Mouse (Mus musculus) CH12.LX (cell line): ENCODE results near the gene Dnajc1. TPM values are rescaled to one million over a fixed set of nuclear protein-coding genes. Genes with fewer than 3 reads are reported as not detected.

ENCODE experiments used
- DNase-seq: peaks from one replicate; pipeline ENCODE4 v3.0.0-alpha.2; 2013; ENCODE audit errors: extremely low read depth
- H3K27ac ChIP-seq: 2 replicates; pipeline ENCODE4 v1.5.1; 2012; ENCODE audit warnings: low read depth, mild to moderate bottlenecking, control low read depth, moderate library complexity; ENCODE audit not compliant: insufficient read depth
- H3K27me3 ChIP-seq: replicated peaks from 2 replicates; pipeline ENCODE3; 2012; ENCODE audit warnings: inconsistent platforms
- H3K36me3 ChIP-seq, 2 experiments: replicated peaks in 1 of 2; 2 replicates each; pipeline versions ENCODE3 to v1.6.1; 2012; ENCODE audit warnings: inconsistent platforms in 1 of 2, low read length in 1 of 2, mild to moderate bottlenecking in 1 of 2, mixed read lengths in 1 of 2, moderate library complexity in 1 of 2; ENCODE audit not compliant: control insufficient read depth in 1 of 2, insufficient read depth in 1 of 2
- H3K4me1 ChIP-seq, 2 experiments: 2 replicates each; pipeline ENCODE4 v1.6.1; 2012; ENCODE audit warnings: inconsistent platforms in 1 of 2, moderate library complexity in 1 of 2; ENCODE audit not compliant: insufficient read depth in 2 of 2, control insufficient read depth in 1 of 2
- H3K4me2 ChIP-seq: 2 replicates; pipeline ENCODE4 v1.6.1; 2012; ENCODE audit warnings: low read depth, mild to moderate bottlenecking, control low read depth; ENCODE audit not compliant: poor library complexity, insufficient read depth, severe bottlenecking
- H3K4me3 ChIP-seq, 3 experiments: fragments of 150-350 bp in 1 of 3; sonication (generic) in 1 of 3; replicated peaks in 1 of 3; 2 replicates each; pipeline versions ENCODE3 to v1.5.1; 2011 to 2012; ENCODE audit warnings: low read depth in 2 of 3, low read length in 2 of 3, mild to moderate bottlenecking in 2 of 3, moderate library complexity in 2 of 3, control low read depth in 1 of 3, improper control_type of control experiment in 1 of 3, inconsistent platforms in 1 of 3, mixed read lengths in 1 of 3; ENCODE audit not compliant: poor library complexity in 1 of 3
- H3K79me2 ChIP-seq: replicated peaks from 2 replicates; pipeline ENCODE4 v1.6.1; 2012; ENCODE audit warnings: mild to moderate bottlenecking, moderate library complexity; ENCODE audit not compliant: control insufficient read depth, poor library complexity, insufficient read depth, severe bottlenecking; ENCODE audit errors: extremely low read depth
- H3K9ac ChIP-seq: 2 replicates; pipeline ENCODE4 v1.6.1; 2012; ENCODE audit warnings: low read depth, mild to moderate bottlenecking, control low read depth, moderate library complexity; ENCODE audit not compliant: insufficient read depth
- H3K9me3 ChIP-seq: replicated peaks from 2 replicates; pipeline ENCODE3; 2012; ENCODE audit warnings: low read length, inconsistent platforms, mixed read lengths
- CHD2 ChIP-seq: IDR thresholded peaks from 2 replicates; pipeline ENCODE4 v1.6.1; 2011; ENCODE audit warnings: low read length, improper control_type of control experiment
- E2F4 ChIP-seq: IDR thresholded peaks from 2 replicates; pipeline ENCODE4 v1.6.1; 2011; ENCODE audit warnings: low read depth, low read length, improper control_type of control experiment; ENCODE audit not compliant: insufficient replicate concordance
- ELF1 ChIP-seq: IDR thresholded peaks from 2 replicates; pipeline ENCODE4 v1.6.1; 2014; ENCODE audit warnings: low read depth, mild to moderate bottlenecking, inconsistent platforms, low read length, improper control_type of control experiment
- ETS1 ChIP-seq: conservative IDR thresholded peaks from 2 replicates; pipeline ENCODE4 v1.6.1; 2012; ENCODE audit warnings: low read depth, mild to moderate bottlenecking, inconsistent platforms, low read length, improper control_type of control experiment, moderate library complexity
- GABPA ChIP-seq: IDR thresholded peaks from 2 replicates; pipeline ENCODE4 v1.6.1; 2012; ENCODE audit warnings: low read depth, low read length, improper control_type of control experiment, inconsistent platforms; ENCODE audit not compliant: insufficient replicate concordance
- HCFC1 ChIP-seq: IDR thresholded peaks from 2 replicates; pipeline ENCODE4 v1.6.1; 2012; ENCODE audit warnings: low read depth, mild to moderate bottlenecking, inconsistent platforms, low read length, improper control_type of control experiment
- IRF4 ChIP-seq: IDR thresholded peaks from 2 replicates; pipeline ENCODE4 v1.6.1; 2014; ENCODE audit warnings: low read depth, mild to moderate bottlenecking, inconsistent platforms, low read length, improper control_type of control experiment
- JUN ChIP-seq: IDR thresholded peaks from 2 replicates; pipeline ENCODE4 v1.6.1; 2011; ENCODE audit warnings: low read depth, mild to moderate bottlenecking, low read length, improper control_type of control experiment, moderate library complexity; ENCODE audit not compliant: insufficient read depth
- JUND ChIP-seq: conservative IDR thresholded peaks from 2 replicates; pipeline ENCODE4 v1.6.1; 2011; ENCODE audit warnings: low read depth, low read length, improper control_type of control experiment
- MAFK ChIP-seq: IDR thresholded peaks from 2 replicates; pipeline ENCODE4 v1.6.1; 2011; ENCODE audit warnings: low read length, improper control_type of control experiment; ENCODE audit not compliant: insufficient replicate concordance
- NRF1 ChIP-seq: IDR thresholded peaks from 2 replicates; pipeline ENCODE4 v1.6.1; 2014; ENCODE audit warnings: low read depth, mild to moderate bottlenecking, inconsistent platforms, low read length, improper control_type of control experiment, moderate library complexity
- PAX5 ChIP-seq: IDR thresholded peaks from 2 replicates; pipeline ENCODE4 v1.6.1; 2012; ENCODE audit warnings: low read length, inconsistent platforms, mixed read lengths
- POLR2A ChIP-seq: IDR thresholded peaks from 2 replicates; pipeline ENCODE4 v1.6.1; 2011; ENCODE audit warnings: low read depth, mild to moderate bottlenecking, improper control_type of control experiment, low read length
- SIN3A ChIP-seq: IDR thresholded peaks from 2 replicates; pipeline ENCODE4 v1.6.1; 2012; ENCODE audit warnings: low read length, improper control_type of control experiment, inconsistent platforms
- SMC3 ChIP-seq: IDR thresholded peaks from 2 replicates; pipeline ENCODE4 v1.6.1; 2011; ENCODE audit warnings: low read depth, low read length, improper control_type of control experiment
- TBP ChIP-seq: conservative IDR thresholded peaks from 2 replicates; pipeline ENCODE4 v1.6.1; 2011; ENCODE audit warnings: low read depth, low read length, improper control_type of control experiment
- TCF12 ChIP-seq: IDR thresholded peaks from 2 replicates; pipeline ENCODE4 v1.6.1; 2014; ENCODE audit warnings: low read depth, mild to moderate bottlenecking, inconsistent platforms, low read length, improper control_type of control experiment
- UBTF ChIP-seq: IDR thresholded peaks from 2 replicates; pipeline ENCODE4 v1.6.1; 2012; ENCODE audit warnings: low read depth, mild to moderate bottlenecking, inconsistent platforms, low read length, improper control_type of control experiment, moderate library complexity
- ZC3H11A ChIP-seq: IDR thresholded peaks from 2 replicates; pipeline ENCODE4 v1.6.1; 2012; ENCODE audit warnings: low read depth, mild to moderate bottlenecking, inconsistent platforms, low read length, improper control_type of control experiment
- dilution Hi-C: fragments of 300-500 bp; cut with MboI; formaldehyde crosslinking; loops from 2 replicates; pipeline ENCODE4 v1.14.3; 2020; ENCODE audit warnings: low sequenced_read_pairs; ENCODE audit not compliant: extremely low pct_unique_long_range_greater_than_20kb, extremely low pct_ligation_motif_present
- in situ Hi-C: fragments of 300-500 bp; cut with MboI; formaldehyde crosslinking; loops from 3 replicates; pipeline ENCODE4 v1.14.3; 2019; ENCODE audit warnings: low sequenced_read_pairs, low pct_ligation_motif_present, low pct_unique_long_range_greater_than_20kb, mixed read lengths
- polyA plus RNA-seq: library from polyadenylated mRNA; unstranded; fragments of >175 nt; gene quantifications from 2 replicates; pipeline ENCODE4 v1.2.1, GENCODE M21; 2012; ENCODE audit warnings: low read depth; ENCODE audit not compliant: insufficient read length
- total RNA-seq, 2 experiments: library from RNA; depleted of rRNA; stranded (reverse); fragments of 300-350 nt in 1 of 2; fragments of >200 nt in 1 of 2; gene quantifications; 2 replicates each; pipeline ENCODE4 v1.2.3; 2012 to 2014

Gene Dnajc1
- total and polyA plus RNA-seq, 3 experiments: 13.5 to 32.9 (median 17.1) TPM

- no peaks in the 10 kb centered on the region for H3K9me3 ChIP-seq
- H3K9ac ChIP-seq: no peak overlapping the region
- H3K27ac ChIP-seq: no peak overlapping the region
- H3K27me3 ChIP-seq: no peaks in the 10 kb centered on the region
- dilution Hi-C loops (no loop called here), in situ Hi-C loops (no loop called here)
- no peaks in the 10 kb centered on the region for H3K79me2 ChIP-seq
- peaks cover 8 to 35% of the 10 kb centered on the region in 2 experiments for H3K4me1 ChIP-seq
- peaks cover 48 to 83% of the 10 kb centered on the region in 2 experiments for H3K36me3 ChIP-seq
- H3K4me2 ChIP-seq: no peak overlapping the region
- no peak overlapping the region for H3K4me3 ChIP-seq
- no peak for TF ChIP-seq POLR2A
- no peak for TF ChIP-seq JUN
- no peak for TF ChIP-seq TCF12
- TF ChIP-seq NRF1: no peak
- TF ChIP-seq E2F4: no peak
- no peak for TF ChIP-seq SIN3A
- TF ChIP-seq TBP: no peak
- TF ChIP-seq PAX5: no peak
- TF ChIP-seq MAFK: no peak
- TF ChIP-seq ELF1: no peak
- TF ChIP-seq CHD2: no peak
- no peak for TF ChIP-seq IRF4
- TF ChIP-seq JUND: no peak
- TF ChIP-seq GABPA: no peak
- TF ChIP-seq ZC3H11A: no peak
- TF ChIP-seq UBTF: no peak
- TF ChIP-seq HCFC1: no peak
- TF ChIP-seq SMC3: no peak
- DNase-seq: no peak
Measured at GRCm38 (mm10) chr2:18217867-18218266, 174.8 kb downstream of the Dnajc1 start.

GRCm38 (mm10) chr2:18214031-18214430, 178.6 kb downstream of the Dnajc1 start:
- Histone ChIP-seq H3K79me2 (no peaks in the 10 kb centered on the region), H3K4me3 (no peak overlapping the region), H3K4me2 (no peak overlapping the region), H3K36me3 (peaks cover 62 to 83% of the 10 kb centered on the region in 2 experiments), H3K27me3 (no peaks in the 10 kb centered on the region), H3K27ac (no peak overlapping the region), H3K9me3 (no peaks in the 10 kb centered on the region), H3K9ac (no peak overlapping the region), H3K4me1 (peaks cover 0 to 30% of the 10 kb centered on the region in 2 experiments; a peak in 3 of 4 replicates)
- in situ Hi-C loops (no loop called here), dilution Hi-C loops (no loop called here)
- TF ChIP-seq TBP (no peak), ETS1 (no peak)
- peak; percentile 44 for DNase-seq
